Mouse (Mus musculus) MN1 (cell line): ENCODE results near the gene Arhgdib.

Experiments used
- DNase-seq: peaks from one replicate; pipeline ENCODE4 v3.0.0-alpha.2; 2016; ENCODE audit warnings: low spot score

Gene Arhgdib

DNA sequence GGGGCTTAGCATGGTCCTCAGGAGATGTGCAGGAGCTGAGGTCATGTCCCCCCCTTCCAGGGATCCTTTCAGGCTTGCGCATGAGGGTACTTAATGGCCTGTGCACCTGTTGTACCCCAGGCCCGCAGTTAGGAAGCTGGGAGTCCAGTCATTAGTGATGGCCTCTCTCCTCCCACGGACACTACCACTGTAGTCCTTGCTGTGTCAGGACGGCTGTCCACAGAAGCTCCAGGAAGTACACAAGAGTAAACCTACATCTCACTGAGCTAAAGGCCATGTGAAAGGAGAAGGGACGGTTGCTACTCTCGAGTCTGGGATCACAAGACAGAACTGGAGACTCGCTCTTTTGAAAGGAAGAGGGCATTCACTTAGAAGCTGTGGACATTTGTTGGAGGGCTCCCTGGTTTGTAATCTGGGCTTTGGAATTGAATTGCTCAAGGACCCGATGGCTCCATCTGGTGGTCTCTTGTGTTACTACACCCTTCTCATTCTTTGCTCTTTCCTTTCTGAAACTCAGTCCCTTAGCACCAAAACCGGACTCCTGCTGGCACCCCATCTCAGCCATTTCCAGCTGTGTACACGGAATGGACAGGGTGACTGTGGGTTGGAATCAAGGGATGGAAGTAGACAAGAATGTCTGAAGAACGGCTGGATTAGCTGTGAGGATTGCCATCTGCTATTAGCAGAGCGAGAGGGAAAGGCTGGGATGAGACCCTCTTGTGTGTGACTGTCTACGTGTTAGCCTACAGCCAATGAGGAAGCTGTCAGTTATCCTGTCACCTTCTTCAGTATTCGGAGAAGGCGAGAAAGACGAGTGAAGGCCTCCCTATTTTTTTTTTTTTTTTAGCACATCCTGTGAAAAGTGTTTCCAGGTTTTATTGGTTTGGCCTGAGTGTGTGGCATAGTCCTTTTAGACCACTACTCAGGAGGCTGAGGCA is 21.1 kb downstream of the Arhgdib start:
- peak; percentile 18 for DNase-seq

DNA sequence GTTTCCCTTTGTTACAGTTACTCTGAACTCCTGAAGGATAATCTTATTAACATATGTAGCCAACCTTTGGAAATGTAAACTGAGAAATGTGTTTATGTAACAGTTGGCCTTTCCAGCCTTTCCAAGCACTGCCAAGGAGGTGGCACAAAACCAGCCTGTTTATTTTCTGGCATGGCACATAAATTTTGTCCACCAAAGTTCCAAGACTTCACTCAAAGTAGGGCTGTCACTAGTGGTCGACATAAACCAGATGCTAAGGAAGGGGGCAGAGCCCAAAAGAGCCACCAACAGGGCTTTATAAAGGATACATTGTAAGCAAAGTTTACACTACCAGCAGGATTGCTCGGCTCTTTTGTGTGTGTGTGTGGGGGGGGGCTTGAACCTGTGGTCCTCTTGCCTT is 23.8 kb downstream of the Arhgdib start:
- no peak for DNase-seq

DNA sequence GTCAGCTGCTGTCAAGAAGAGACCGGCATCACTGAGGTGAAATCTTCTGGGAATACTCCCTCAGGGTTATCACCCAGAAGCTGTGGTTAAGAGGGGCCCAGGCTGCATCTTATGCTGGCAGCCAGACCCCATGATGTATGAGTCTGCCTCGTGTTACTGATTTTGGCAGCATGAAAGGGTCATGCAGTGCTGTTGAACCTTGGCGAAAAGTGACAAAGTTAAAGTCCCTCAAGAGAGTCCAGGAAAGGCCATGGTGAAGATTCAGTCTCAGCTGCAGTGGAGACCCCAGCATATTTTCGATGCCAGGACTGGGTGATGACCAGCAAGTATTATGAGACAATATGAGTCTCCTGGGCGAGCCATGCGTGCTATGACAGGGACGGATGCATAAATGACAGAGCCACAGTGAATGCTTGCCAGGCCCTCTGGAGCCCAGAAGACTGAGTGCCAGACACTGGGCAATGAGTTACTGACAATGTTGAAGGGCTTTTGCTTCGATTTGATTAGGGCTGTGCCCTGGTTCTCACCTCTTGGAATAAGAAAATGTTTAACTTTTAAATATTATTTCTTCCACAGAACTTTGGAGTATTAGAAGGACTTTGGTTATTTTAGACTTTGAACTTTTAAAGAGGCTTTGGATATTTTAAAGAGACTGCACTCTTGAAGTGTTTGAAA is 25.8 kb downstream of the Arhgdib start:
- DNase-seq: no peak

DNA sequence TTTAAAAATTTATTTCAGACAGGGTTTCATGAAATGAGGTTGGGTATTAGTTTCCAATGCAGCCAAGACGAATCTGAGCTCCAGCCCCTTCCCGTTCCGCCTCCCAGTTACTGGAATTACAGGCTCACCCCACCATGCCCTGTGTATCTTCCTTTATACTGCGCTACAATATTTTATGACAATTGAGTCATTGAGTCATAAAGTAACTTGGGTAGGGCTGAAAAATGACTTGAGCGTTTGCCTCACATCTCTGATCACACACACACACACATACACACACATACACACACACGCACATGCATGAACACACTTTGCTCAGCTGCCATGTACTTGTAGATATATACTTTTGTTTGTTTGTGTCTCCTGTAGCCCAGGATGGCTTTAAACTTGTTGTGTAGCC is 27.5 kb downstream of the Arhgdib start:
- no peak for DNase-seq

DNA sequence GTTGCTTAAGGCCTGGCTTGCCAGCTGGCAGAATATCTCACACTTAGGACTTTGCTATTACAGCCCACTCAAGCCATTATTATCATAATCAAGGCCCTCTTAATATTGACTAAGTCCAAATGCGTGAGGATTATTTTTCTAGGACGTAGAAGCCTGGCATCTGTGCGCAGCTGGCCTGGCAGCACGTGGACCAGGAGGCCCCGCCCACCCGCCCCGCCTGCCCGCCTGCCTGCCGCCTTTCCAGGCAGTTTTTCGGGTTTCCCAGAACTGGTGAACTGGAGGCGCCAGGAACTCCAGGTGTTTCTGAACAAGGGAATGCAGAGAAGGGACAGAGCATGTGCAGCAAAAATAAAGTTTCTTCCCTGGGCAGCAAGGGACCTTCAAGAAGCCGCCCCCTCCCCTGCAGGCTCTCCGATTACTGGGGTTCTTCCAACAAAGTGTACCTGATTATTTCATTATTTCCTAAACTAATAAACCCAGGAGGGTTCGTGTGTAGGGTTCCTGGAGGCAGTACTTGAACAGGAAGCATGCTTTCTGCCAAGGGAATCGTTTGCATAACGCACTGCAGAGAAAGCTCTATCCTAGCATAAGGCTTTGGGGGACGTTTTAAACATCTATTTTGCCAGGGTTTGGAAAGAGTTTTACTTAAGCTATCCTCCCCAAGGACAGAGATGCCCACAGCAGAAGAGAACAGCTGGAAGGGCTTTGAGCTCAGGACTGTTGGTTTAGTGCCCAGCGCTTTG is 28.1 kb downstream of the Arhgdib start:
- DNase-seq: no peak

DNA sequence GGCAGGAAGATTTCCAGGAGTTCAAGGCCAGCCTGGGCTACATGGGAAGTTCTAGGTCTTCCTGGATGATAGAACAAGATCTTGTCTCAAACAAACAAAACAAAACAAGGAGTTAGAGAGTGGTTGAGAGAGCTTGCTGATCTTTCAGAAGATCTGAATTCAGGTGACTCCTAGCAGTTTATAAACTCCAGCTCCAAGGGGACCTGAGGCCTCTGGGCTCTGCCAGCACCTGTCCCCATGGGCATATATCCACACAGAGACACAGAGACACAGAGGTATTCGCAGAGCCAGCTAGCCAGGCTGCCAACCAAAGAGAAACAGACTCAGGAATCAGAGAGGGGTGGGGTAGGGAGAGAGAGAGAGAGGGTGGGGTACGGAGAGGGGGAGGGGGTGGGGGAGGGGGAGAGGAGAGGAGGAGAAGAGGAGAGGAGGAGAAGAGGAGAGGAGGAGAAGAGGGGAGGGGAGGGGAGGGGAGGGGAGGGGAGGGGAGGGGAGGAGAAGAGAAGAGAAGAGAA is 28.9 kb downstream of the Arhgdib start:
- DNase-seq: no peak

DNA sequence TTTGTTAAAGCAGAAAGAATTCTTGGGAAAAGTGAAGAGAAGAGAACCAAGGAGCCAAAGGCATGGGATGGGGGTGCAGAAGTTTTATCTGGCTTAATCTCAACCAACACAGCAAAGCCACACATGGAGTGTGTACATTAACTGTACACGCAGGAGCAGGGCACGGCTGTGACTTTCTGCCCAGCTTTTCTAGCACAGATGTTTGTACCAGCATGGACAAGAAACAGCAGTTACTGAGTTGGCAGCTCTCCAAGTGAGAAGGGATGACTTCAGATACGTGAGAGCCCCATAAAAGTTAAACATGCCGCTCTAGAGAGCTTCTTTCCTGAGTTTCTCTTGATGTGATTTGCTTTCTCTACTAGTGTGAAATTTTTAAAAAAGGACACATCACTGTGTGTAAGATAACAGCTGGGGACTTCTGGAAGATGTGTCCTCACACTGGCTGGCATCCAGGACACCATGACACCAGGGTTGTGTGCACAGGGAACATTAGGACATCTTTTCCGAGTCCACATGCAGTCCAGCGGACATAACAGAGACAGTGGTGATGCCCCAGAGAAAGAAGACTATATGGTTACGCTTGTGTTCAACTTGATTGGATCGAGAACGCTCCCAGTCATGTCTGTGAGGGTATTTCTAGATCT is 31.3 kb downstream of the Arhgdib start:
- no peak for DNase-seq

DNA sequence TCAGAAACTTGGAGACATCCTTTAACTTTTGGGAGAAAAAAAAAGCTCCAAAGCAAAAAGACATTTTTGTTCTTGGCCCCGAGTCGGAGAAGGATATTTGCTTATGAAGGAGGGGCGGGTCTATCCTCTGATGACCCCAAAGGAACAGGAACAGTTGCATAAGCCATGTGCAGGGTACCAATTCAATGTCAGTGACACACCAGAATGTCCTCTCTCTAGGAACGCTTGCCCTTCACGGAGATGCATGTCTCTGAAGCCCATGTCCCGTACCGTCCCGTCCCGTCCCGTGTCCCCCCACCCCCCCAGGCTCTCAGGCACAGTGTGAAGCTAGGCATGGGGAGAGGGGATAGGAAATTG is 34.8 kb downstream of the Arhgdib start:
- no peak for DNase-seq

DNA sequence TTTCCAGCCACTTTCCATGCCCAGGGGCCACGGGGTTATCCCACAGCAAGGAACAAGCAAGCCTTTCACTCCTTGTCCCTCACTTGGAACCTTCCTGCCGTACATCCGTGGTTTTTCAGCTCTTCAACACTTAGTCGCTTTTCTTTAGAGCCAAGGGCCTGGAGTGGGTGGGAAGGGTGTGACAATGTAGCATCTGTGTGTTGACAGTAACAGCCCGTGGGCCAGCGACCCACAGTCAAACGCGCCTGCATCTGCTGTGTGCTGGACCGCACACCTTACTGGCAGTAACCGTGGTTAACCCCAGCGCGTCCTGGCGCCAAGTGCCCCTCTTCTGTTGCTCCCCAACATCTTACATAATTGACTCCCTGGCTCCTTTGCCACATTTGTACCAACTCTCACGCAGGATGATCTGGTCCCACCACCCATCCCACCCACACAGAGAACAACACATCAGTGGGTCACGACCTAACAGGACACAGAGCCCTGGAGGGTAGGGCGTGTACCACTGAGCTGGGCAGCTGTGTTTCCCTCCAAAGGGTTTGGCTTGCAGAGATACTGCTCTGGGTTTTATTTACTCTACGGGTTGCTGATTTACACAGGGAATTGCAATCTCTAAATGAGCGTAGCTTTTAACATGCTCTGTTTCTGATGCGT is 35.3 kb downstream of the Arhgdib start:
- DNase-seq: no peak

DNA sequence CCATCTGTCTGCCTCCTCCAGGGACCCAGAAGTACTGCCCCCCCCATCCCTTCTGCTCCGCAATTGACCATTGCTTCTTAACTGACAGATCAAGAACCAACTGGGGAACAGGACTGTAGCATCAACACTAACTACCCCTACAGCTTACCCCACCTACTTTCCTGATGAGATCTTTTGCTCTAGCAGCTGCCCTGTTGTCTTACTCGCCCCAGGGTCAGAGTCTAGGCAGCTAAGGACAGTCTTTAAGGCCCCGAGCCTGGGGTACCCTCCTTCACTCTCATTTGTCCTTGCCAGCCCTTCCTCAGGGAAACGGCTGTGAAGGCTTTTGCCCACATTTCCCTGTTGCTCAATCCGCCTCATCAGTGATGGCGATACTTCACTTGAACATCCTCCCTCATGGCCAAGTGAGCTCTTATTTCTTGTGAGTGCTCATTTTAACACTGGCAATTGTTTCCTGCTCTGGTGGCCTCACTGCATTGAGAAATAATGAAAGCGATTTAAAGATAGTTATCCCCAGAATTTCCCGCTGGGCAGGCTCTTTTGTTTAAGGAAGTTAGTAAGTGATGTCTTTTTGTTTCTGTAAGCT is 37.7 kb downstream of the Arhgdib start:
- no peak for DNase-seq

DNA sequence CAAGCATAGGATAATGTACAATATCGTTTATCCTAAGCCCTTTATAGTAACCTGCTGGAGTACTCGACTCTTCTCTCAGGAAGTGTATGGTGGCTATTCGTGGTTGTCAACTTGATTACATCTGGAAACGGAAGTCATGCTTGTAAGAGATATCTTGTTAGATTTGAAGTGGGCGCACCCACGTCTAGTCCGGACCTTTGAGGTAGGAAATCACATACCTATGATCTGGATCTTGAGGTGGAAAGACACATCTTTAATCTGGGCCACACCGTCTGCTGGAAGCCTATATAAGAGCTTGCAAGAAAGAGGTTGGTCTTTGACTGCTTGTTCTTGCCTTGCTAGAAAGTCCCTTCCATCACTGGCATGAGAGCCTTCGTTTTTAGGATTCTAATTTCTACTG is 39.2 kb downstream of the Arhgdib start:
- no peak for DNase-seq

DNA sequence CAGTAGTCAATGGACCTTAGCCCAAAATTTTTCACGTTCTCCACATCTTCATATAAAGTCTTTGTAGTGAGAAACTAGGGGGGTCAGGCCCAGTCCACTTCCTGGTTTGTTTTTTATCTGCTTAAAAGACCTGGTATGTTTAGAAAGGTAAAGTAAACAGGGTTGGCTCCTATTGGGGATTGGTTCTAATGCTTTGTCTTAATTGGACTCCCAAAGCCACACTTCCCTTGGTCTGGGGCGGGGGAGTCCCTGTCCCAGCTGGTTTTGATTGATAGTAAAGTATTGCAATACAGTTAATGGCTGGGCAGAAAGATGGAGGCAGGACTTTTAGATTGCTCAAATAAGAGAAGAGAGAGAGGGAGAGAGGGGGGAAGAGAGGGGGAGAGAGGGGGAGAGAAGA is 40.7 kb downstream of the Arhgdib start:
- DNase-seq: no peak

DNA sequence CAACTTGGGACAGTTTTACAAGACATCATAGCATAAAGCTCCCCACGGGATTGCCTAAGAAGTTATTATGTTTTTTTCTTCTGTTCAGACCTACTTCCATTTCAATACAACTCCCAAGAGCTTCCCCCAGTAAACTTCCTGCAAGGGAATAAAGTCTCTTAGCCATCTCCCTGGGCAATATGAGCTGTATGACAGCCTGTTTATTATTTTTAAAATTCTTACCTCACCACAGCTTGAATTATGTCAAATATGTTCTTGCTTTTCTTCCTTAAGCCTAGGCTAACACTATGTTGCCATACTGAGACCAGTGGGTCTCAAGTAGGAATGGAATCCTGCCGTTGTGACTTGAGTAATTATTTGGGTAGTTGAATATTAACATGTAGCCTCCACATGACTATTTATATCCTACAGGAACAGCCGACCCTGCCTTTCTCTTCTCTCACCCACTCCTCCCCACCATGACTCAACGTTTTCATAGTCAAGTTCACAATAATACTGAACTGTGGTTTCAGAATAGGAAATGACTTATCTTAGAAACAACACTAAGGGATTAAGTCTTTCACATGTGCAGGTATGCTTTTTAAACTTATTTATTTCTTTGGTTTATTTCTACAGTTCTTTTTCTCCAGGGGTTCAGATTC is 41.2 kb downstream of the Arhgdib start:
- DNase-seq: no peak

DNA sequence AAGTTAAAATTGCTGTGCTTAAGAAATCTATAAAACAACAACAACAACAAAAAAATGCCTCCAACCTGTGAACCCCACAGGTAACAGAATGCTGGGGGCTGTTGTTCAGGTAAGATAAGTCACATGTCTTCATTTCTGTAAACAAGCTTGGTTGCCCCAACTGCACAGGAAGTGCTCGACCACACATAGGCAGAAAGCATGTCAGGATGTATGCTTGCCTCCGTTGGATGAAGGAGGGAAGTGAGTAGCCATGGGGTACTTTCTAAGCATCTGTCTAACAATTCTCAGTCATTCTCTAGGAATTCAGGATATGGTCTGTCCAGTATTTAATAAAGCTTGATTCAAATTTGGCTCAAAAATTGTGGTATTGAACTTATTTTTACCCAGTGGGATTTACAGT is 42.7 kb downstream of the Arhgdib start:
- no peak for DNase-seq

DNA sequence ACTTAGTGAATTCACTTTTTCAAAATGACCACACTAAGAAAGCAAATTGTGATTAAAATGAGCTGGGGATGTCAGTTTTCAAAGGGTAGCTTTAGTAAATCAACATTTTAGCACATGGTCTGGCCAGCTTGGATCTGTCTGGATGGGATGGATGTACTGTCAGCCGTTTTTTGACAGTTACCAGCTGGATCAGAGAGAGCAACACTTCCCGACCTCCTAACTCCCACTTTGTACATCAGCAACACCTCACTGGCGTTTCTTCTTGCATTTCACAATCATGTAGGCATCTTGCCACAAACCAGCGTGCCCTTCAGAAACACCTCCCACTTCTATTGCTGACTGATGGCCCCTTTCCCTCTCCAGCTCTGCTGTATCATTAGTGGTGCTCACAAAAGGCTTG is 43.5 kb downstream of the Arhgdib start:
- no peak for DNase-seq

DNA sequence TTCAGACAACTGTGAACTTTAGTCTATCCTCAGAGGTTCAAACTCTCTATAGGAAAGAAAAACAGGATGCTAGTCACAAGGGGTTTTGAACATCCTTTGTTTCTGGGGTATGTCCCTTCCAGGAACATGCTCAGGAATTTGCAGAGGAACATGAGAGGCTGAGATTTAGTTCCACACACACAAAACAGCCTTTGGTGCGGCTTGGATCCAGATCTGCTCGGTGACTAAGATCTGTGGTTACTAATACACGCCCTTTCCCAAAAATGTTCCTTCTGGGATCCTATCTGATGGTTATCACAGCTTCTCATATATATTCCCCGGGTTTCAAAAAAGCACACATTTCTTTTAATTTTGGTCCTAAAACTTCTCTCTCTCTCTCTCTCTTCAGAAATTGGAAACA is 43.9 kb downstream of the Arhgdib start:
- no peak for DNase-seq

DNA sequence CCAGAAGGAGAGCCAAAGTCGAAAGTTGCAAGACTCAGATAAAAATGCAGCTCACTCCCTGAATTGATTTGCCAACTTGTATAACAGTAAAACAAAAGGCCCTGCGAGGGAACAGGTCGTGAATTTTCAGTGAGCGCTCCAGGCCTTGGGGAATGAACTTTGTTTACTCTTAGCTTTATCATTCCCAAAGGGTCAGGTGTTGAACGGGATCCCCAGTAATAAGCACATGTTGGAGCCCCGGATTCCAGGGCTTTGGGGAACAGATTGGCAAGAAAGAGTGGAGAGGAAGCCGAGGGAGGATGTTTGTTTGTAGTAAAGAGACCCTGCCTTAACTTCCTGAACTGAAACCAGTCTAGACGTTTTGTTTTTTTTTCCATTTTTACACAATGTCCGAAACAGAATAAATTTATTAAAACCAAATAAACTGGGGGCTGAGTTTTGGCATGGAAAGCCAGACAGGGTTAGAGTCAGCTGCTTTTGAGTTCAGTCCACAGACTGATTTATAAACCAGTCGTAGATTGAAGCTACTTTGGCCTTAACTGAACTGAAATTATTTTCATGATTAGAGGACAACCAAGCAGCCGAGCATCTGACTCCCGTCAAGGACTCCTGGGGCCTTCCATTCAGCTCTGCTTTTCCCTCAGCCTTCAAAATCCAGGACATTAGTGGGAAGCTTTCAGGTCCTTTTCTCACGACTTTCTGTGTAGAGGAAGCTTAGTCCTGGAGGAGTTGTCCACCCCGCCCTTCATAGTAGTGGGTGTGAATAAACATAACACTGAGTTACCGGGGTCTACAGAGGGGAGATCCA is 47.0 kb downstream of the Arhgdib start:
- no peak for DNase-seq

DNA sequence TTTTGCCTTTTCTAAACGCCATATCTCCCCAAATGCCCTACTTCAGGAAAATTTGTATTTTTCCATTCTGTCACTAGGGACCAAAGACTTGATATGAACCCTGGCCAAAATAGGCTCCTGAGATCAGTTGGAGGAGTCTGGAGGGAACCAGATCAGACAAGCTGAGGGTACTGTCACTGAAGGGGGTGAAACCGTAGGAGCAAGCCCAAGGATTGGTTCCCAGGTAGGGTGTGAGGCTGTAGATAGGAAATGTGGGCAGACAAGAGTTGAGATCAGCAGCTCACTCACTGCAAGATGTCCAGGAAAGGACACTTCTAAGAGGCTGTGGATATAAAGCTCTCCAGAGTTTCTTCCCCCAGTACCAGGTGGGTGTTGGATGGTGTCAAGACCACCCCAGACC is 49.7 kb downstream of the Arhgdib start:
- DNase-seq: no peak

DNA sequence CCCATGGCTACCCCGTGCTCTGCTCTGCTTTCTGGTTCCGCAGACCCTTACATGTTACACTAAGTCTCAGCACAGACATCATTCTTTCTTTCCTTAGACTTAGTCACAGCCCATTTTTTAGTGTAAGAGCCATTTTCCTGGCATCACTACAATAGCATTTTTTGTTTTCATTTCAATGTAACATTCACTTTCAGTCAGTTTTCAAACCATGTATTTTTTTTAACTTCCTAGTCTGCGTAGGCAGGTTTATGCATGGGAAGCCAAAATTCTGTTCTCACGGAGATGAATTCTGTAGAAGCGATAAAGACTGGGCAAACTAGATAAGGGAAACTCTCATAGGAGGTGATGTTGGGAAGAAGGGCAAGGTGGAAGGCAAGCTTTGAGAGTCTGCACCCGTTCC is 52.1 kb downstream of the Arhgdib start:
- DNase-seq: no peak

DNA sequence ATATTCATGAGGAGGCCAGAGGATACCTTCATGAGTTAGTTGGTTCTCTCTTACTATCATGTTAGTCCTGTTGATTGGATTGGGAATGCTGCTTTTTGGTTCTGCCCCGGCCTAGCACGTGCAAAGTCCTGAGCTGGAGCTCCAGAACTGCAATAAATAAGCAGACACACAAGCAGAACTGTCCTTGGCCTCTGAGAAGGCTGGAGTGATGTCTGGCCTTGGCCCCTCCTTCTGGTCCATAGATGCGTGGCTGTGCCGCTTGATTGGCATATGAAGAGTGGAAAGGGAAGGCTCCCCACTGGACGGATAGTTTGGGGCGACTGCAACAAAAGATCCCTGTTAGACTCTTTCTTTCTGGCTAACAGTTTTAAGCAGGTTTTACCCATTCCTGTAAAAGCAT is 52.6 kb downstream of the Arhgdib start:
- DNase-seq: no peak
